Mouse (Mus musculus) gastrocnemius, adult 2 months (tissue): ENCODE measurements around the gene Crybg2. TPM values are rescaled to one million over a fixed set of nuclear protein-coding genes. Genes with fewer than 3 reads are reported as not detected.
A peak's percentile ranks its signal among the peaks of the same experiment; 100 is the strongest.

Experiments
- DNase-seq: peaks from one replicate; pipeline ENCODE4 v3.0.0; 2022
- H3K27ac ChIP-seq: fragments of 200-600 bp; 2 replicates; pipeline ENCODE4 v1.8.1; 2022; ENCODE audit warnings: mild to moderate bottlenecking
- H3K4me3 ChIP-seq: fragments of 200-600 bp; 2 replicates; pipeline ENCODE4 v1.8.1; 2022; ENCODE audit warnings: mild to moderate bottlenecking, moderate library complexity
- CTCF ChIP-seq: fragments of 200-600 bp; IDR thresholded peaks from 2 replicates; pipeline ENCODE4 v1.8.1; 2022; ENCODE audit warnings: antibody characterized with exemption, mild to moderate bottlenecking, moderate library complexity
- intact Hi-C: fragments of 180-260 bp; cut with DNase I; formaldehyde crosslinking; loops from one replicate; pipeline ENCODE4 v1.15.1; 2025
- total RNA-seq, 2 experiments: library from RNA; stranded (reverse); gene quantifications; 2 replicates each; pipeline ENCODE4 v1.2.3; 2021

Crybg2 gene
- total RNA-seq, 2 experiments from 2014 or later = not detected

DNA sequence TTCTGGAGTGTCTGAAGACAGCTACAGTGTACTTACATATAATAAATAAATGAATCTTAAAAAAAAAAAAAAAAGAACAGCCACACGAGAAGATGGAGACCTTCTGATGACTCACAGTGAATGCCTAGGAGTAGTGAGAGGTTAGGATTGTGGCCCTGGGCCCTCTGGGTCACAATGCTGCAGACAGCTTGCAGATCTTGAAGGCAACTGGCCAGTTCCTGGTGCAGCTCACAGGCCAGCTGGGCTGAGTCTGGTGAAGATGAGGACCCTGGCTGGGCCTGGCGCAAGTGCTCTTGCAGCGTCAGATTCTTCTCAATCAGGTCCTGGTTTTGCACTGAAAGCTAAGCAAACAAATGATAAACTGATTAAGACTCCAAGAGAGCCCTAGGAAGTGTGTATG, 71.5 kb downstream of the Crybg2 start:
- peak overlapping the region; percentile 63 for H3K27ac ChIP-seq
- intact Hi-C loops = no loop called here

DNA sequence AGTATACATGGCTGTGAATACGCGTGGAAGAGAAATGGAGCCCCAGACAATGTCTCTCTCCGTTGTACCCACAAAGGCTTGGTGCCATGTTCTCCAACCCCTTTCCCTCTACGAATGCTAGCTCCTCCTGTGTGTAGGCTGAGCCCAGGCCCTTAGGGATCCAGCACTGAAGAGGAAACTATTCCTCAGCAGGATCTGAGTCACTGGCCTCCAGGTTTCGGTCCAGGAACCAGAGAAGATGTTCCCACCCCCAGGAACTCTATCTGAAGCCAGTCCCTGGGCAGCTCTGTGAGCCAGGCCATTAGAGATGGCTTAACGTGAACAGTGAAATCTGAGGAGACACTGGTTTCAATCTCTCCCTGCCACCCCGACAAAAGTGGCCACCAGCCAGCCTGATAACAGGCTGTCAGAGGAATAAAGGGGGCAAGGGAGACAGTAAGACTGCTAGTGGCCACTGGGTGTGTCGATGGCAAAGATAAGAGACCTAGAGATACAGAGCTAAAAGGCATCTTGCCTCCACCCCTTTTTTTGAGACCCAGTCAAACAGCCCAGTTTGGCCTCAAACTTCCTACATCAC, 72.0 kb downstream of the Crybg2 start:
- intact Hi-C loops = no loop called here
- Histone ChIP-seq H3K27ac (peak overlapping the region; percentile 63), H3K4me3 (no peak overlapping the region)
- peak; percentile 40 for DNase-seq
- no peak for TF ChIP-seq CTCF

More for the DNA sequence above, 71.5 kb downstream of the Crybg2 start:
- no peak overlapping the region for H3K4me3 ChIP-seq
- no peak for DNase-seq
- TF ChIP-seq CTCF = no peak

DNA sequence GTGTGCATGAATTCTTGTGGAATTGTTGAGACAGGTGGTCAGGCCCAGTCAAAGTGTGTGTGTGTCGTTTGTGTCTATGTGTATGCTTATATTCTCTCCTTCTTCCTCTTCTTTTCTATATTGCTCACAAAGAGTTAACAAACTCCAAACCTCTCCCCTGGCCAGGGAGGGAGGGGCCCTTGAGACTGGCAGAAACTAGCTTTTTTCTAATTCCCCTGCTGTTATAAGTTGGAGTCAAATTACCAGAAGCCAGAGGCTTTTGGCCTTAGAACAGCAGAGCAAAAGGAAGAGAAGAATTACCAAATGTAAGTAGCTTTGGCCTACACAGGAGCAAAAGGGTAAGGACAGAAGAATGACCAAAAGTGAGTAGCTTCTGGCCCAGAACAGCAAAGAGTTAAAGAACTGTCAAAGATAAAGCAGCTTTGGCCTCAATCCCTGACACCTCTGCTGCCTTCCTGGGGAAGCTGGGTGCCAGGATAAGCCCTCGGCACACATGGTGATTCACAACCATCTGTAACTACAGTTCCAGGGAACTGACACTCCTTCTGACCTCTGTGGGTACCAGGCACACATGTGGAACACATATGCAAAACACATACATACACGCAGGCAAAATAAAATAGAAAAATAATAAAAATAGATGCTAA, 75.8 kb downstream of the Crybg2 start:
- intact Hi-C loops = no loop called here
- DNase-seq = no peak
- Histone ChIP-seq H3K4me3 (no peak overlapping the region), H3K27ac (no peak overlapping the region)
- no peak for TF ChIP-seq CTCF

DNA sequence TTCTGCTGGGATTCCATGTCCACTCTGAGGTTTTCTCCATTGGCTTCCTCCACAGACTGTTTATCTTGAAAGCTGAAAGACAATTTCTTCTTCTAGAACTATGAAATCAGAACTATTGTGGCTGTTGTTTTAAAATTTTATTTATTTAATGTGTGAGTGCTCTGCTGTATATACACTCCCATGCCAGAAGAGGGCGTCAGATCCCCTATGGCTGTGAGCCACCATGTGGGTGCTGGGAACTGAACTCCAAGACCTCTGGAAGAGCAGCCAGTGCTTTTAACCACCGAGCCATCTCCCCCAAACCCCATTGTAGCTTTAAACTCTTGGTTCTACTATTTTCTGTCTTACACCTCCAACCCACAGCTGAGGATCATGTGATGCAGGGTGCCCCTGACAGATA, 78.2 kb downstream of the Crybg2 start:
- no peak overlapping the region for H3K4me3 ChIP-seq
- peak; percentile 36; the same call in 1 of the 2 replicates for TF ChIP-seq CTCF
- intact Hi-C loops = no loop called here
- no peak overlapping the region for H3K27ac ChIP-seq
- peak; percentile 8 for DNase-seq

Other genes with a start within 250 kb of the Crybg2 start
- 1 to 10 TPM; 3.5 to 4.8 TPM for gene Rps6ka1, start 173.0 kb upstream of the Crybg2 start, total RNA-seq
- 10 to 100 TPM; 28.0 to 53.8 TPM for gene Hmgn2, start 92.2 kb upstream of the Crybg2 start, total RNA-seq
- gene Dhdds, start 59.9 kb upstream of the Crybg2 start, total RNA-seq = 10 to 100 TPM; 10.8 to 11.6 TPM
- under 1 TPM; 0.08 to 0.28 TPM for gene Lin28a, start 42.0 kb upstream of the Crybg2 start, total RNA-seq
- not detected for gene Zfp683, start 7.0 kb upstream of the Crybg2 start, total RNA-seq
- gene Cd52, start 34.3 kb downstream of the Crybg2 start, total RNA-seq = under 1 TPM in 1 of 2 experiments, not detected in 1; 0.71 TPM
- gene Ubxn11, start 41.8 kb downstream of the Crybg2 start, total RNA-seq = 1 to 10 TPM in 1 of 2 experiments, under 1 TPM in 1; 0.71 to 1.9 TPM
- gene Sh3bgrl3, start 68.0 kb downstream of the Crybg2 start, total RNA-seq = 10 to 100 TPM; 12.2 to 27.1 TPM
- 10 to 100 TPM; 60.1 to 73.8 TPM for gene Cep85, start 126.3 kb downstream of the Crybg2 start, total RNA-seq
- not detected for gene Gm7534, start 142.2 kb downstream of the Crybg2 start, total RNA-seq
- gene Catsper4, start 166.6 kb downstream of the Crybg2 start, total RNA-seq = 1 to 10 TPM; 1.6 to 2.1 TPM
- 10 to 100 TPM; 26.3 to 53.5 TPM for gene Cnksr1, start 177.6 kb downstream of the Crybg2 start, total RNA-seq
- under 1 TPM in 1 of 2 experiments, not detected in 1; 0.26 TPM for gene E130218I03Rik, start 182.8 kb downstream of the Crybg2 start, total RNA-seq
- gene Zfp593, start 184.8 kb downstream of the Crybg2 start, total RNA-seq = 1 to 10 TPM; 4.8 to 6.4 TPM
- gene Gm30191, start 186.1 kb downstream of the Crybg2 start, total RNA-seq = not detected
- 1 to 10 TPM; 1.7 to 3.1 TPM for gene Grrp1, start 193.3 kb downstream of the Crybg2 start, total RNA-seq
- 1 to 10 TPM; 3.2 TPM for gene Pdik1l, start 227.1 kb downstream of the Crybg2 start, total RNA-seq